Mouse (Mus musculus) spleen, embryonic (tissue): ENCODE measurements around the gene Casp2.

Experiments used
- CTCF ChIA-PET: fragments of 350-600 bp; sonication (Branson Sonifier 250); formaldehyde crosslinking; loops from one replicate; lab custom pipeline; 2022; lab: Charles Lee

Casp2 gene

DNA sequence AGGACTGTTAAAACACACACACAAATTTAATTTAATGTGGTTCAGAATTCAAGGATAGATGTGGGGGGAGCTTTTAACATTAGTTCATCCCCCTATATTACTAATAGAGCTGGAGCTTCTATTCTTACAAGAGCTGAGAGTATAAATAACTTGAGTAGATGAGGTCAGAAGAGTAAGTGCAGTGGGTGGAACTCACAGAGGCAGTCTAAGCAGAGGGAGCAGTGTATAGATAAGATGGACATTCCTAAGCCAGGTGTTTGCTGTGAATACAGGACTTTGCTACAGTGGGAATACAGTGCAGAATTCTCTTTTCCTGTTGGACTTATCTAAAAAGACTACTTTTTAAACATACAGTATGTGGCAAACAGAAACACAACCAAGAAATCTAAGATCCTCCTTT, 6.0 kb downstream of the Casp2 start:
- CTCF ChIA-PET: interaction anchor here (0.6 kb wide), 1 partner anchor 39 kb away, joined by 5 read pairs; no protein-coding TSS in a partner anchor

DNA sequence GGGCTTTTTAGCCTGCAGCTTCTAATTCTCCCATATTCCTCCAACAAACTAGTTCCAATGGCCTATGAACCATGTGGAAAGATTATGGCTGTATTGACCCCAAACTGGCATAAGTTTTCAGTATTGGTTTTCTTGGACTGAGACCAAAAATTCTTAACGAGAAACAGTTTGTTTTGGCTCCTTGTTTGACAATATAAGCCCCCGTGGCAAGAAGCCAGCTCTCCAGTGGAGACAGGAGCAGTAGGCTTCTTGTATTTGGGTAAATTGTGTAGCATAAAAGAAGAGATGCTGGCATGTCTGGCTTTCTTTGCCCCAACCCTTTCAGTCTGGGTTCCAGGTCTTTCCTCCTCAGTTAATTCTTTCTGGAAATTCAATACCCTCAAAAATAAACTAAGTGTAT, 11.4 kb downstream of the Casp2 start:
- CTCF ChIA-PET: no interaction called here

DNA sequence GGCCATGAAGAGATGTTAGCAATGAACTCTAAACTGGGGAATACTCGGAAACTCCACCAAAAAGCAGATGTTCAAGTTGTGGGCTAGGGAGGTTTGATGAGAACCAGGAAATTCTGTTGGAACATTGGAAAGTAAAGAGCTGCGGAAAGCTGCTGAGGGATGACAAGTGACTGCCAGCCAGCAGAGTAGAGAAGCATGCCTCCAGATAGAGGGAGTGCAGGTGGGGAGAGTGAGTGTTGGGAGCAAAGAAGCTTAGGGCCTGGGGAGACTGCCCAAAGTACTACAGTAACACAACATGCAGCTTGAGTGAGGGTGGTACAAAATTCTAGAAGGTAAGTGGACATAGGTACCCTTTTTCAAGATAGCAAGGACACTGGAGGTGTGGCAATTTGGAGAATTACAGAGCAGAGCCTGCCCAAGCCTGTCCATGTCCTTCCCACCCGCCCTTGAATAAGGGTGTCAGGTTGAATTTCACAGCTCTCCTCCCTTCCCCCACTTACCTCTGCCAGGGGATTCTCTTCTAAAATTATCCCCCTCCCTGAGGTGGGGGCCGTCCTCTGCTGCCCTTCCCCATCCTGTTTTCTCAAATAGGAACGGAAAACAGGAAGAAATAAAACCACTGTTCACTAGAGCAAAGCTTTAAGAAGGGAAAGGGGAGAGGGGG, 18.2 kb downstream of the Casp2 start:
- CTCF ChIA-PET: no interaction called here

DNA sequence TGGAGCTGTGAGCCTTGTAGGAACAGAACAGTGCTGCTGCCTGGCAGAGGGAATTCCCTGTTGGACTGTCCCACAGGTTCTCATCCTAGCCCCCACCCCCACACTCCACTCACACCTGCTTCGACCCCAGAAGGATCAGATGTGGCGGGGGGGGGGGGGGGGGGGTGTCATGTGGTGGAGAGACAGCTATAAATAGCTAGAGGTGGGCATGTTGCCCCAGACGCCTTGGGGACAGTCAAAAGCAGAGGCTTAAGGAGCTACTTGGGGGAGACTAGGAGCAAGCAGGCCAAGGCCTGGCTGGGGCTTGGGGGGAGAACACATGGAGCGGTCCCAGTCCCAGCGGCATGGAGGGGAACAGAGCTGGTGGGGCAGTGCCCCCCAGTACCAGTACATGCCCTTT, 21.7 kb downstream of the Casp2 start, which contains the start of gene Clcn1:
TSS of gene Clcn1 (plus strand) at position 238 of the 400 bp plus-strand sequence.
- CTCF ChIA-PET: interaction anchor here (0.6 kb wide), 2 partner anchors 13 to 79 kb away, joined by 3 to 20 read pairs; no protein-coding TSS in a partner anchor

DNA sequence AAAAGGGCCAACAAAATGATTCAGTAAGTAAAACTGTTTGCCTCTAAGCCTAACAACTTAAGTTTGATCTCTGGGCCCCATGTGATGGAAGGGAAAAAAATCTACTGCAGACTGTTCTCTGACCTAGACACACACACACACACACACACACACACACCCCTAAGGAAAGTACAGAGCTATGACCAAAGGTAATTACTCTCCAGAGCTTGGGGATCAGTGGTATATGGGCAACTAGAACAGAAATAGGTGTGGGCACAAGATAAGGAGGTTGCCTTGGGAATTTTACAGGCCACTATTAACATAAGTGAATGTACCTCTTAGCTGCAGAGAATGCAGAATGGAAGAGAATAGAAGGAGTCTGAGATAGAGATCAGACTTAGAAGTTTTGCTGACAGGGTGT, 22.8 kb downstream of the Casp2 start:
- CTCF ChIA-PET: no interaction called here

DNA sequence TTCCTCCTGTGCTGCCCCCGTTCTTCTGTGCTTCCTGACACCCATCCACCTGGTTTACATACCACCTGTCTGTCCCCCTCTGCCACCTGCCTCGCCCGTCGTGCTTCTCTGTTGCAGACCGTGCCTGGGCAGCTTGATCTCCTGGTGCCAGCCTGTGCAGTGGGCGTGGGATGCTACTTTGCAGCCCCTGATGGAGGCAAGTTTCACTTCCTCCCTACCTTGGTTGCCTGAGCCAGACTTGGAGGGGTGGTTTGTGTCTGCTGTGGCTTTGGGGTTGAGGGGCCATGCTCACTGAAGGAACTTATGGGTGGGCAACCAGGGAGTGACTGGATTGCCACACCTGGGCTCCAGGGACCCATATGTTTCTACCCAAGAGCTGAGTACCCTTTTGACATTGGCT, 28.5 kb downstream of the Casp2 start:
- CTCF ChIA-PET: interaction anchor here (0.8 kb wide), 1 partner anchor 32 kb away, joined by 4 read pairs; no protein-coding TSS in a partner anchor

DNA sequence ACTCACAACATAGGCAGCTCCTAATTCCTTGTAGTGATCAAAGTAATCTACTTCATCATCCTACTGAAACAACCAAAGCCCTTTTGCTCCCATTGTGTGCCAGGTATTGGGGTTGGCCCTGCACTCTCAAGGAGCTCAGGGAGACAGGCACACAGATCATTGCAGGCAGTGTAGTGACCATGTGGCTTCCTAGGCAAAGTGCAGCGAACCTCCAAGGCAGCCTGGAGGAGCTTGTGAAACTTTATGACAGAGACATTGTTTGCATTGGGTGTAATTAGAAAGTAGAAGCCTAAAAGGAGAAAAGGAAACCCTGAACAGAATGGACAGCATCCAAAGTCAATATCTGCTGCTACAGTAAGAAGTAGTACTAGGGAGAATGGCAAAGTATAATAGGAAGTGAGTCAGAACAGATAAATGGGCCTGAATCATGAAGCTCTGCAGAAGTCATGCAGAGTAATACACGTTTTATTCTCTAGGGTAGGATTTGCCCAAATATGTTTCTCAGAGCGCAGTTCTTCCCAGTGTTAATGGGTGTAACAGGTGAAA, 30.8 kb downstream of the Casp2 start:
- CTCF ChIA-PET: no interaction called here

DNA sequence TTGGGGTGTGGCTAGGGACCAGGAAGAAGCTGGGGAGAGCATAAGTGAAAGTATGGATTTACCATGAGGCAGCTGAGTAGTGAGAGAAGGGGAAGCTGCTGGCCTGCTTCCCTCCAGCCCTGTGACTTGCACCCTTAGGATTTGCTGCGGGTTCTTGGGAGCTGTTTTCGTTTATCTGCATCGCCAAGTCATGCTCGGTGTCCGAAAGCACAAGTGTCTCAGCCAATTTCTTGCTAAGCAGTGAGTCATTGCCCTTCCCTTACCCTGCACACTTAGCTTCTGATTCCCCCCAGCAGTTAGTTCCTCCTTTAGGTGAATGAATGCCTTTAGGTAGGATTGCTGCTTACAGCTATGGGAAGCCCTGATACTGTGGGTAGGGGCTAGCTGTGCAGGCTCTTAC, 34.6 kb downstream of the Casp2 start:
- CTCF ChIA-PET: no interaction called here

DNA sequence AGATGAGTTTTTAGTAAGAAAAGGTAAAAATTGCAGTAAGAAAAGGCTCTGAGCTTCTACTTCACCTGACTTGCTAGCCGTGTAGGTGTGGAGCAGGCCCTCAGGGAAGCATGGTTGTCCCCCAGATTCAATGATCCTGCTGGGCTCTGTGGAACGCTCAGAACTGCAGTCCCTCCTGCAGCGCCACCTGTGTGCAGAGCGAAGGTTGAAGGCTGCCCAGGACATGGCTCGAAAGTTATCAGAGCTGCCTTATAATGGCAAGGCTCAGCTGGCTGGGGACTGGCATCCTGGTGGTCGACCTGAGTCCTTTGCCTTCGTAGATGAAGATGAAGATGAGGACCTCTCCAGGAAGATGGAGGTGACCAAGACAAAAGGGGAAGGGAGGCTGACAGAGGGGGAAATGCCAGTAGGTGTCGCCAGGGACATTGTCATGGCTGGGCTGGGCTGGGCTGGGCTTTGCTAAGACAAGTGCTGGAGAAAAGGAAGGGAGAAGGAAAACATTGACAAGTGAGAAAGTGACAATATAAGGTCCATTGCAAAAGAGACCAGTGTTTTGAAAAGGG, 45.1 kb downstream of the Casp2 start:
- CTCF ChIA-PET: no interaction called here

DNA sequence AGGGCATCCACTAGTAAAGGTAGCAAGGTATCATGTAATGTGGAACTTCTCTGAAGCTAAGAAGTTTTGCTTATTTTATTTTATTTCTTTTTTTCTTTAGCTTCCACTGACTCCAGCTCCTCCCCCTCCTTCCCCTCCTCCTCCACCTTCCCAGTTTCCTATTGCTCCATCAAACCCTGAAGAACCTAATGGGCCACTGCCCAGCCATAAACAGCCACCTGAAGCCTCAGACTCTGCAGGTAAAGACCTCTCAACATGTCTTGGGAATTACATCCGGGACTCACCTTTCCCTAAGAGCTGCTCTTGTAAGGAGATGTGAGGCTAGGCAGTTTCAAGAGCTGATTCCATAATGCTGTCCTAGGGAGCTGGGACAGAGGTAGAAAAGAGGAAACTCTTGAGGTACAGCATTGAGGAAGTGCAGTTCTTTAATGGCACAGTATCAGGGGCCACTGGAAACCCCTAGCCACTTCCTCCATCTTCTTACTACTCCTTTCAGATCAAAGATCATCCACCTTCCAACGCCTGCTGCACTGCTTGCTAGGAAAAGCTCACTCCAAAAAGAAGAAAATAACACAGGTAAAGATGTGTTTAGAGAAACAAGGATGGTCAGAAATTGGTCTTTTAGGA, 45.8 kb downstream of the Casp2 start:
- CTCF ChIA-PET: no interaction called here

DNA sequence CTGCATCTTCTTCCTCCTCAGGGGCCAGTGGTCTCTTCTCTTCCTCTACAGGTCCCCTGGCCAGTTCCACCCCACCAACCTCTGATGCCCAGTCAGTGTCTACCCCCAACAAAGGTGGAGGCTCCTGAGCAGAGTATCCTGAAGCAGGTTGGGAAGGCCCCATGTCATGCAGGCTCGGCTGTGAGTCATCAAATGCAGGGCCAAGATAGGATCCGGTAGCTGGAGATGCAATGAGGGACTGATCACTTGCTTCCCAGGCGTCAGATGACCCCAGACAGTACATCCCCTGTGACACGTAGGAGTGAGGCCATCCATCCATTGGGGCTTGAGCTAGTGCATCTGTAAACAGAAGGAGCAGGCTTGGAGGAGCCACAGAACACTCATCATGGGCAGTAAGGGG, 53.5 kb downstream of the Casp2 start:
- CTCF ChIA-PET: interaction anchor here (0.8 kb wide), 1 partner anchor 18 kb away, joined by 3 read pairs; no protein-coding TSS in a partner anchor

DNA sequence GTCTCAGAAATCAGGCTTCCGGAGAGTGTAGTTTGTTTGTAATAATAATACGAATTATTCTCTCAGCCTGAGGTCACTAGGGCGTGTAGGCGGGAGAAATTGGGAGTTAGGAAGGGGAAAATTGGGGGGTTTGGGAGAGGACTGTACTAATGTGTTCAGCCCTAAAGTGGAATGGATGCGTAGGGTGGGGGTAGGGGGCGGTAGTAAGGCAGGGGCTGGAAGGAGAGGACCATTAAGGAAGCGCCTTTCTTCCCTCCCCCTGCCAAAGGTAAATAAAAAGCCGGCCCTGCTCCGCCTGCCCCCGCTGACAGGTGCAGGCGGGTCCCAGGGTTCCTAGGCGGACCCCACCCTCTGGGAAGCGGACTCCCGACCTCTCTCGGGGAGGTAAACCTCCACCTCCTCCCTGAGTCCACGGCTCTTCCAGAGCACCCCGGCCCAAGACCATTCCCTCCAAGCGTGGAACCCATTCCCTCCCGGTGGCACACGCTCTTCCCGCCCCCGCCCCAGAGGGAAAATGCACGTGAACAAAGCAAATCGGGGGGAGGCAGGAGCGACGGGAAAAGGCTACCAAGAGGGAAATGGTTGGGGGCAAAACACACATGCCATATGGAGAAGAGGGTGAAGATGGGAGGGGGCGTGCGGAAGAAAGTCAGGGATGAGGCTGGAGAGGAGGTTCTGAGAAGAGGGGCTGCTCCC, 58.7 kb downstream of the Casp2 start:
- CTCF ChIA-PET: no interaction called here

DNA sequence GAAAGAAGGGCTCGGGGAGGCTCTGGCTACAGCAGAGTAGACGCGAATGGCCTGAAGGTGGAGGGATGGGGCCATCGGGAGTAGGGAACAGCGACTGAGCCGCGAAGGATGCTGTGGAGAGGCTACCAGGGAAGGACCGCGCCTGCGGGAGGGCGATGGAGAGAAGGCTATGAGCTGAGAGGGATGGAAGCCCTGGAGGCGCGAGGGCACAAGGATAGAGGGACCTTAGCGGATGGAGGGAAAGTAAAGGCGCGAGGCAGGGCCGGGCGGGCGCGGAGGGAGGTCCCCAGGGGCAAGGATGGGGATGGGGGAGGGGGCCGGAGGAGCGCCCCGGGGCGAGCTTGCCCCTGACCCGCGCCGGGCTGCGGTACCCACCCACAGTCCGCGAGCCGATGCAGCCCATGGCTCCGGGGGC, 59.3 kb downstream of the Casp2 start:
- CTCF ChIA-PET: interaction anchor here (0.9 to 2.0 kb wide), 3 partner anchors 52 to 260 kb away, joined by 3 to 12 read pairs (median 3); no protein-coding TSS in a partner anchor

DNA sequence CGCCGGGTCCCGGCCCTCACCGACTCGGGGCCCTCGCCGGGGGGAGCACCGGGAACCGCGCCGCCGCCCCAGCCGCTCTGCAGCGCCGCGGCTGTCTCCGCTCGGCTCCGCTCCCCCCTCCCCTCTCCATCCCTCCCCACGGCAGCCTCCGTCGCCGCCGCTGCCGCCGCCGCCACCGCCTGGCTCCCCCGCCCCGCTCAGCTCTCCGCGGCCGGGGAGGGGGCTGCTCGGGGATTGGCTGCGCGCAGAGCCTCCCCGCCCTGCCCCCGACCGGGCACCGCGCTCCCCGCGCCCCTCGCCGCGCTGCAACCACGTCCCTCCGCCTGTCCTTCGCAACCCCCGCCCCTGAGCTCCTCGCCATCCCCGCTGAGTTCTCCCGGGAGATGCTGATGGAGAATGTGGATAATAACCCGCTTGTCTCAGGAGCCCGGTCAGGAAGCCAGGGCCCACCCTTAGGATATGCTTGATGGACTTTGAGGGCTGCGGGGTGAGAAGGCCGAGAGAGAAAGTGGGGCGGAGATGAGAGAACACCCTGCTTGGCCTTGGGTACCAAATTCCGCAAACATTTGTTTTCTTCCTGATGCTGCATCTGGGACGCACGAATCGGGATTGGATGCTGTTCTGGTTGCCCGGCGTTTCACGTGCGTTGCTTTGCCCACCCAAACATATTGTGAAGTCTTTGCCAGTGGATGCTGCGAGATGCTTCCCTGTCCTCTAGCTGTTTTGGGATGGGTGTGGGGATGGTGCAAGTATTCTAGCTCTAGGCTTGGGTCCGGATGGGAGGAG, 59.9 kb downstream of the Casp2 start, which contains the start of gene Fam131b:
TSS of gene Fam131b (minus strand) at position 162 of the 786 bp plus-strand sequence.
- CTCF ChIA-PET: interaction anchor here (0.6 to 2.0 kb wide), 8 partner anchors 24 to 703 kb away, joined by 3 to 12 read pairs (median 3); no protein-coding TSS in a partner anchor

DNA sequence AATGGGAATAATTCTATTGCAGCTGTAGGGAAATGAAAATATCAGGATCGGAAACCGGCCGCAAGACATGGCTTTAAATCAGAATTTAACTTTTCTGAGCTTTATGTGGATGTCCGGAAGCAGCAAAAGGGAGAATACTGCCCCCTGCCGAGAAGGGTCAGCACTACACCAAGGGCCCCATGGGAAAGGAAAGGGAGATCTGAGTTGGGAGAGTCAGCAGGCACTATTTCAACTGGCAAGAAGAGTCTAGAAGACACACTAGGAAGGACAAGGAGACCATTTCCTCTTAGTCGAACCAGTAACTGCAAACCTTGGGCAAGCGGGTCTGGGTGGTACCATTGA, 60.5 kb downstream of the Casp2 start:
- CTCF ChIA-PET: interaction anchor here (0.7 to 2.0 kb wide), 6 partner anchors 24 to 703 kb away, joined by 3 to 12 read pairs (median 3); no protein-coding TSS in a partner anchor

DNA sequence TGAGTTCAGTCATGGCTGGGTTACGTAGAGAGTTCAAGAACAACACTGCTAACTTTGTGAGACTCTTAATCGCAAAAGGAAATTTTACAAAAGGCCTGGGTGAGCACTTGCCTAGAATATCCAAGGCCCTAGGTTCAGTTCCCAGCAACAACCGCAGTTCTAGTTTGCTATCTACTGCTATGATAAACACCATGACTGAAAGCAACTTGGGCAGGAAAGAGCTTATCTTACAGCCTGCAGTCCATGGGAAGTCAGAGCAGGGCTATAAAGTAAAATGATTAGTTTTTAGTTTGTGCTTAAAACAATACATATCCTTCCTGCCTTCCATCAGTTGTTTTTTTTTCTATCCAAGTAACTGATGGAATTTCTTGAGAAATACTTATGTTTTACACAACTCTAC, 61.7 kb downstream of the Casp2 start:
- CTCF ChIA-PET: no interaction called here

DNA sequence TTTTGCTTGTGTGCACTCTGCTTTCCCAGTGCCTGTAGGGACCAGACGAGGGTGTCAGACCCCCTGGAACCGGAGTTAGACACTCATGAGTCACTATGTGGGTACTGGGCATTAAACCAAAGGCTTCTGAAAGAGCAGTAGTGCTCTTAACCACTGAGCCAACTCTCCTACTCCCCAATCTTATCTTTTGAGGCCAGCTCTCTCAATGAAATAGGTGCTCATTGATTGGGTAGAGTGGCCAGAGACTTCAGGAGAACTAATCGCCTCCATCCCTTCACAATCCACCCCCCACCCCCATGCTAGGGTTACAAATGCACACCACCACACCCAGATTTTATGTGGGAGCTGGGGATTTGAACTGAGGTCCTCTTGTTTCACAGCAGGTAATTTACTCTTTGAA, 64.0 kb downstream of the Casp2 start:
- CTCF ChIA-PET: no interaction called here

DNA sequence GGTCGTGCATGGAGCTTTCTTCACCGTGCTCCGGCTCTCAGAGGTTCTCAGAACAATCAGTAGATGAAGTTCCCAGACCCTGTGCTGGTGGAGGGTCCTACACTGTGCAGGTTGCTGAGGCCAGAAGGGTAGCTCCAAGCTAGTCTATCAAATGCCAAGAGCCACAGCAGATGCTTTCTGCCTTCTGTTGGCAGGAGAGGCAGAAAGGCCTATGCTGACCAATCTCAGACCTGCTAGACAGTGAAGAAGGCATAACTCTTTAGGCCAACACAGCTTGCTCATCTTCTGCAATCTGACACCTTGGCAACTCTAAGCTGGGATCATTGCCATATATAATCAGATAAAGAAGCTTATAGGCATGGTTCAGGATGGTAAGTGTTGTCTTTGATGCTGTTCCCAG, 65.4 kb downstream of the Casp2 start:
- CTCF ChIA-PET: no interaction called here

DNA sequence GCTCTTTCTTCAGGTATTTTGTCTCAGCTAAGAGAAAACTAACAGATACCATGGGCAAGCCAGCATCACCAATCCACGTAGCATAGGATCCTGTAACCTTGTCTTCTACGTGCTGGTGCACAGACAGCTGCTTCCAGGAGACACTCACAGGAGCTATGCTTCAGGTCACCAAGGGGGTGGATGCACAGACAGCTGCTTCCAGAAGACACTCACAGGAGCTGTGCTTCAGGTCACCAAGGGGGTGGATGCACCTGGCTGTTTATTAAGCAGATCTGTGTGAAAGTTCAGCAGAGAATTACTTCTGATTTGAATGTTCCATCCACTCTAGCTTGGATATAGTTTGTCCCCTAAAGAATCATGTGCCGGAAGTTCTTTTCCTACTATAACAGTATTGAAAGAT, 66.2 kb downstream of the Casp2 start:
- CTCF ChIA-PET: no interaction called here
